Mouse (Mus musculus): Measurements from ENCODE around the gene Btbd16. TPM values are rescaled to one million over a fixed set of nuclear protein-coding genes. Genes with fewer than 3 reads are reported as not detected.

The Btbd16 gene
- polyA plus RNA-seq, 1 experiment, result not detected

- Histone ChIP-seq H3K36me3 (ENCODE audit: control insufficient read depth) (no peaks in the 10 kb centered on the region), H3K4me3 (replicated peaks) (no peak overlapping the region), H3K9me3 (ENCODE audit: control insufficient read depth, low read length) (no peaks in the 10 kb centered on the region), H3K27me3 (ENCODE audit: control insufficient read depth) (no peaks in the 10 kb centered on the region), H3K4me1 (ENCODE audit: control insufficient read depth) (no peaks in the 10 kb centered on the region)
- TF ChIP-seq GATA1 (IDR thresholded peaks at IDR 0.05; ENCODE audit: low read length) (no peak), TAL1 (IDR thresholded peaks at IDR 0.05; ENCODE audit: low read length) (no peak)
Observed at GRCm38 (mm10) chr7:130826343-130826742, 52.5 kb downstream of the Btbd16 start.

DNA sequence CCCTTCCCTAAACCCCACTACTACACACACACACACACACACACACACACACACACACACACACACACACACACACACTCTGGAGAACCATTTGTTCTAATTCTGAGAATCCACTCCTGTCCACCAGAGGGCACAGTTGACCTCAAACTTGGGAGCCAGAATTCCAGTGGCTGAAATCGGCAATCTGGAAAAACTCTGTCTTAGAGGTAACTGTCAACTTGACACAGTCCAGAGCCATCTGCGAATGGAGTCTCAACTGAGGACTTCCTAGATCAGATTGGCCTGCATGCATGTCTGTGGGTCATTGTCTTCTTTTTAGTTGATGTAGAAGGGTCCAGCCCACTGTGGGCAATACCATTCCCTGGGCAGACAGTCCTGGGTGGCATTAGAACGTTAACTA lies 53.6 kb downstream of the Btbd16 start:
- no peaks in the 10 kb centered on the region for H3K36me3 ChIP-seq (ENCODE audit: control insufficient read depth)
- no peaks in the 10 kb centered on the region for H3K9me3 ChIP-seq (ENCODE audit: control insufficient read depth, low read length)
- no peak overlapping the region for H3K4me3 ChIP-seq (replicated peaks)
- H3K27me3 ChIP-seq (ENCODE audit: control insufficient read depth), result no peaks in the 10 kb centered on the region
- no peak for TF ChIP-seq TAL1 (IDR thresholded peaks at IDR 0.05; ENCODE audit: low read length)
- TF ChIP-seq GATA1 (IDR thresholded peaks at IDR 0.05; ENCODE audit: low read length), result no peak
- no peaks in the 10 kb centered on the region for H3K4me1 ChIP-seq (ENCODE audit: control insufficient read depth)

- no peaks in the 10 kb centered on the region for H3K9me3 ChIP-seq (ENCODE audit: control insufficient read depth, low read length)
- TF ChIP-seq GATA1 (IDR thresholded peaks at IDR 0.05; ENCODE audit: low read length), result no peak
- no peak for TF ChIP-seq TAL1 (IDR thresholded peaks at IDR 0.05; ENCODE audit: low read length)
- no peaks in the 10 kb centered on the region for H3K4me1 ChIP-seq (ENCODE audit: control insufficient read depth)
- H3K4me3 ChIP-seq (replicated peaks), result no peak overlapping the region
- no peaks in the 10 kb centered on the region for H3K36me3 ChIP-seq (ENCODE audit: control insufficient read depth)
- no peaks in the 10 kb centered on the region for H3K27me3 ChIP-seq (ENCODE audit: control insufficient read depth)
Observed at GRCm38 (mm10) chr7:130827844-130828403, 54.1 kb downstream of the Btbd16 start.

GRCm38 (mm10) chr7:130828475-130828874 lies 54.6 kb downstream of the Btbd16 start:
- no peaks in the 10 kb centered on the region for H3K9me3 ChIP-seq (ENCODE audit: control insufficient read depth, low read length)
- no peaks in the 10 kb centered on the region for H3K36me3 ChIP-seq (ENCODE audit: control insufficient read depth)
- H3K4me1 ChIP-seq (ENCODE audit: control insufficient read depth), result no peaks in the 10 kb centered on the region
- H3K4me3 ChIP-seq (replicated peaks), result no peak overlapping the region
- TF ChIP-seq GATA1 (IDR thresholded peaks at IDR 0.05; ENCODE audit: low read length), result no peak
- no peak for TF ChIP-seq TAL1 (IDR thresholded peaks at IDR 0.05; ENCODE audit: low read length)
- H3K27me3 ChIP-seq (ENCODE audit: control insufficient read depth), result no peaks in the 10 kb centered on the region

DNA sequence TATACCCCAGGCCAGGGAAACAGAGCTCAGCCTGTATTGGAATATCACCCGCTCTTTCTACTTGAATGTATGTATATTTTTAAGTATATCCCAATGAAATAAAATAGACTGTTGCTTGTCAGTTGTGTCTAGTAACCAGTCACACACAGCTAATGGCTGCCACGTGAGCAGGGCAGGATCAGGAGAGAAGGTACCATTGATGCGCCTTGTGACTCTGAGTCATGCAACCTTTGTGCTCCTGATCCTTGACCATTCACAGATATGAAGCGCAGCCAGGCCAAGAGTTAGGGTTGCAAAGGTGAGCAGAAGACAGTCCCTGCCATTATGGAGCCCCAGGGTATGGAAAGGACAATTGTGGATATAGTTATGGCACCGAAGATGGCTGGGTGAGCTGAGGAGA lies 57.7 kb downstream of the Btbd16 start:
- Histone ChIP-seq H3K27me3 (ENCODE audit: control insufficient read depth) (no peaks in the 10 kb centered on the region), H3K9me3 (ENCODE audit: control insufficient read depth, low read length) (no peaks in the 10 kb centered on the region), H3K36me3 (ENCODE audit: control insufficient read depth) (no peaks in the 10 kb centered on the region), H3K4me1 (ENCODE audit: control insufficient read depth) (no peaks in the 10 kb centered on the region), H3K4me3 (replicated peaks) (no peak overlapping the region)
- no peak for TF ChIP-seq TAL1 (IDR thresholded peaks at IDR 0.05; ENCODE audit: low read length)
- no peak for TF ChIP-seq GATA1 (IDR thresholded peaks at IDR 0.05; ENCODE audit: low read length)

DNA sequence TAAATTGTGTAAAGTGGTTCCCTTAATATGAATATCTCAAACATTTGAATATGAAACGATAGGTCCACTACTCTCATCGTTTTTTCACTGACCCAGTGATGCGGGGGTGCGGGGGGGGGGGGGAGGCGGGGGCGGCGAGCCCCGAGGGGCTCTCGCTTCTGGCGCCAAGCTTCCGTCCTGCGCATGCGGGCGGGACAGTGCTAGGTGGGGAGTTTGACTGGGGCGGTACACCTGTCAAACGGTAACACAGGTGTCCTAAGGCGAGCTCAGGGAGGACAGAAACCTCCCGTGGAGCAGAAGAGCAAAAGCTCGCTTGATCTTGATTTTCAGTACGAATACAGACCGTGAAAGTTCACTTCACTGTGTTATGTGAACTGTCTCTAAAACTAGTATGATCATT lies 60.4 kb downstream of the Btbd16 start:
- Histone ChIP-seq H3K4me1 (ENCODE audit: control insufficient read depth) (no peaks in the 10 kb centered on the region), H3K9me3 (ENCODE audit: control insufficient read depth, low read length) (no peaks in the 10 kb centered on the region), H3K4me3 (replicated peaks) (no peak overlapping the region), H3K27me3 (ENCODE audit: control insufficient read depth) (no peaks in the 10 kb centered on the region), H3K36me3 (ENCODE audit: control insufficient read depth) (no peaks in the 10 kb centered on the region)
- TF ChIP-seq GATA1 (IDR thresholded peaks at IDR 0.05; ENCODE audit: low read length), result no peak
- no peak for TF ChIP-seq TAL1 (IDR thresholded peaks at IDR 0.05; ENCODE audit: low read length)

GRCm38 (mm10) chr7:130834958-130835861 lies 61.3 kb downstream of the Btbd16 start:
- Histone ChIP-seq H3K4me3 (replicated peaks) (no peak overlapping the region), H3K4me1 (ENCODE audit: control insufficient read depth) (no peaks in the 10 kb centered on the region), H3K9me3 (ENCODE audit: control insufficient read depth, low read length) (no peaks in the 10 kb centered on the region), H3K36me3 (ENCODE audit: control insufficient read depth) (no peaks in the 10 kb centered on the region), H3K27me3 (ENCODE audit: control insufficient read depth) (no peaks in the 10 kb centered on the region)
- TF ChIP-seq TAL1 (IDR thresholded peaks at IDR 0.05; ENCODE audit: low read length) (no peak), GATA1 (IDR thresholded peaks at IDR 0.05; ENCODE audit: low read length) (no peak)

GRCm38 (mm10) chr7:130836066-130836465 lies 62.2 kb downstream of the Btbd16 start:
- no peak for TF ChIP-seq GATA1 (IDR thresholded peaks at IDR 0.05; ENCODE audit: low read length)
- TF ChIP-seq TAL1 (IDR thresholded peaks at IDR 0.05; ENCODE audit: low read length), result no peak
- no peak overlapping the region for H3K4me3 ChIP-seq (replicated peaks)
- no peaks in the 10 kb centered on the region for H3K4me1 ChIP-seq (ENCODE audit: control insufficient read depth)
- H3K27me3 ChIP-seq (ENCODE audit: control insufficient read depth), result no peaks in the 10 kb centered on the region
- no peaks in the 10 kb centered on the region for H3K9me3 ChIP-seq (ENCODE audit: control insufficient read depth, low read length)
- H3K36me3 ChIP-seq (ENCODE audit: control insufficient read depth), result no peaks in the 10 kb centered on the region

DNA sequence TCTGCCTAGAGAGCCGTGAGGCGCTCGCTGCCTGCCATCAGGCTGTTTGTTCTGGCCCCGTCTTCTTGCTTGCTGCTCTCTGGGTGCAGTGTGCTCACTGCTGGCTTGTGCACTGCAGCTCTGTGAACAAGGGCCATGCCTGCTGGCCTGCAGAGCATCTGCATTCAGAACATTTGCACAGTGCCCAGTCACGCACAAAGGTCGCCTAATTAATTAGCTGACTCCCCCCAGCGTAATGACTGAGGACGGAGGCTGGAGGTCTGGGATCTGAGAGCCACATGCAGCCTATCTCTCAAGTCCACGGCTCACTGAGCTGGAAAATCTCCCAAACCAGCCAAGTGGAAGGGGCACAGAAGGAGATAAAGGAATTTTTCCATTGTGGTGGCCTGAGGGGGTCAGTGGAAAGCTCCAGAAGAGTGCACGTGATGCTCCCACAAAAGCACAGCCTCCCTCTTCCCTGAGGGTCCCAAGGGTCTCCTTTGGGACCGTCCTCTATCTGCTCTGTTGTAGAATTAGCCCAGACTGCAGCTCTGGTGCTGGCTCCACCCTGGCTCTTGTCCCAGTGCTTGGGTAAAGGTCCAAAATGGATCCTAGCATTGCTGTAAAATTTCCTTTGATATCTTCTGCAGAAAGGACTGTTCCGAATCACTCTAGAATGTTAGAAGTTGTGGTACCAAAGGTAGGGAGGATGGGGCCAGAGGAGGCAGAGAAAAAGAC lies 64.2 kb downstream of the Btbd16 start:
- no peak overlapping the region for H3K4me3 ChIP-seq (replicated peaks)
- H3K9me3 ChIP-seq (ENCODE audit: control insufficient read depth, low read length), result no peaks in the 10 kb centered on the region
- H3K36me3 ChIP-seq (ENCODE audit: control insufficient read depth), result no peaks in the 10 kb centered on the region
- TF ChIP-seq GATA1 (IDR thresholded peaks at IDR 0.05; ENCODE audit: low read length) (no peak), TAL1 (IDR thresholded peaks at IDR 0.05; ENCODE audit: low read length) (no peak)
- no peaks in the 10 kb centered on the region for H3K4me1 ChIP-seq (ENCODE audit: control insufficient read depth)
- no peaks in the 10 kb centered on the region for H3K27me3 ChIP-seq (ENCODE audit: control insufficient read depth)
